Mouse (Mus musculus) ES-E14 (cell line): Measurements from ENCODE around the gene Magi1.

Experiments used
- CHD2 ChIP-seq: IDR thresholded peaks from 2 replicates; pipeline ENCODE4 v1.6.1; 2014; ENCODE audit warnings: mild to moderate bottlenecking, low read depth, low read length, inconsistent platforms
- MAFK ChIP-seq: IDR thresholded peaks from 2 replicates; pipeline ENCODE4 v1.6.1; 2014; ENCODE audit warnings: mild to moderate bottlenecking, low read depth, low read length, inconsistent platforms; ENCODE audit not compliant: insufficient read depth
- ZC3H11A ChIP-seq: IDR thresholded peaks from 2 replicates; pipeline ENCODE4 v1.6.1; 2012; ENCODE audit warnings: low read depth, mild to moderate bottlenecking, inconsistent platforms, low read length, borderline replicate concordance
- ZNF384 ChIP-seq: IDR thresholded peaks from 2 replicates; pipeline ENCODE4 v1.6.1; 2012; ENCODE audit warnings: low read depth, low read length, inconsistent platforms

- TF ChIP-seq ZC3H11A (no peak), MAFK (no peak), CHD2 (no peak), ZNF384 (no peak)
These were observed 137.6 kb downstream of the Magi1 start for GRCm38 (mm10) chr6:94146206-94146493.
